Mouse (Mus musculus) neural tube, embryonic 14.5 days (tissue): Measurements from ENCODE around the gene Susd2. TPM values are rescaled to one million over a fixed set of nuclear protein-coding genes. Genes with fewer than 3 reads are reported as not detected.
A peak's percentile ranks its signal among the peaks of the same experiment; 100 is the strongest.

Experiments used
- ATAC-seq: fragments of 200-750 bp; cut with Nextera tagmentation; 2 replicates; pipeline ENCODE4 v1.8.0; 2017; ENCODE audit warnings: low read depth, mild to moderate bottlenecking, moderate TSS enrichment, moderate library complexity
- H3K27ac ChIP-seq: fragments of 300-500 bp; sonication (generic); 2 replicates; pipeline ENCODE4 v1.5.1; 2014; ENCODE audit warnings: low read depth, mild to moderate bottlenecking, control low read depth, low read length, moderate library complexity, mixed read lengths
- H3K27me3 ChIP-seq: fragments of 300-500 bp; sonication (generic); 2 replicates; pipeline ENCODE4 v1.6.1; 2014; ENCODE audit warnings: low read length; ENCODE audit not compliant: control insufficient read depth, insufficient read depth
- H3K36me3 ChIP-seq: fragments of 300-500 bp; sonication (generic); 2 replicates; pipeline ENCODE4 v1.6.1; 2014; ENCODE audit warnings: low read length, mixed read lengths; ENCODE audit not compliant: control insufficient read depth, insufficient read depth
- H3K4me1 ChIP-seq: fragments of 300-500 bp; sonication (generic); 2 replicates; pipeline ENCODE4 v1.6.1; 2014; ENCODE audit warnings: low read length; ENCODE audit not compliant: control insufficient read depth, insufficient read depth
- H3K4me2 ChIP-seq: fragments of 300-500 bp; sonication (generic); 2 replicates; pipeline ENCODE4 v1.6.1; 2014; ENCODE audit warnings: mild to moderate bottlenecking, low read depth, low read length, control low read depth
- H3K4me3 ChIP-seq: fragments of 300-500 bp; sonication (generic); 2 replicates; pipeline ENCODE4 v1.5.1; 2014; ENCODE audit warnings: low read depth, low read length, control low read depth, mixed read lengths
- H3K9ac ChIP-seq: fragments of 300-500 bp; sonication (generic); replicated peaks from 2 replicates; pipeline ENCODE4 v1.6.1; 2014; ENCODE audit warnings: low read depth, mild to moderate bottlenecking, control low read depth, low read length, mixed read lengths
- H3K9me3 ChIP-seq: fragments of 300-500 bp; sonication (generic); 2 replicates; pipeline ENCODE4 v1.6.1; 2016; ENCODE audit warnings: low read length; ENCODE audit not compliant: control insufficient read depth
- WGBS: fragments of 180-500 bp; shearing (Covaris S2); extraction: QIAGEN DNeasy Blood & Tissue Kit; methylation state at CpG from one replicate; pipeline ENCODE4 v1.1.7; 2014; 5-methylcytosine and 5-hydroxymethylcytosine counted together
- polyA plus RNA-seq: library from polyadenylated mRNA; unstranded; fragments of >200 nt; fragmentation: Nextera tagmentation; extraction: Ambion mirVana; gene quantifications from 2 replicates; pipeline ENCODE4 v1.2.1, GENCODE M21; 2014

Susd2 gene
- polyA plus RNA-seq, 1 experiment from 2014 or later, result 9.8 TPM

DNA sequence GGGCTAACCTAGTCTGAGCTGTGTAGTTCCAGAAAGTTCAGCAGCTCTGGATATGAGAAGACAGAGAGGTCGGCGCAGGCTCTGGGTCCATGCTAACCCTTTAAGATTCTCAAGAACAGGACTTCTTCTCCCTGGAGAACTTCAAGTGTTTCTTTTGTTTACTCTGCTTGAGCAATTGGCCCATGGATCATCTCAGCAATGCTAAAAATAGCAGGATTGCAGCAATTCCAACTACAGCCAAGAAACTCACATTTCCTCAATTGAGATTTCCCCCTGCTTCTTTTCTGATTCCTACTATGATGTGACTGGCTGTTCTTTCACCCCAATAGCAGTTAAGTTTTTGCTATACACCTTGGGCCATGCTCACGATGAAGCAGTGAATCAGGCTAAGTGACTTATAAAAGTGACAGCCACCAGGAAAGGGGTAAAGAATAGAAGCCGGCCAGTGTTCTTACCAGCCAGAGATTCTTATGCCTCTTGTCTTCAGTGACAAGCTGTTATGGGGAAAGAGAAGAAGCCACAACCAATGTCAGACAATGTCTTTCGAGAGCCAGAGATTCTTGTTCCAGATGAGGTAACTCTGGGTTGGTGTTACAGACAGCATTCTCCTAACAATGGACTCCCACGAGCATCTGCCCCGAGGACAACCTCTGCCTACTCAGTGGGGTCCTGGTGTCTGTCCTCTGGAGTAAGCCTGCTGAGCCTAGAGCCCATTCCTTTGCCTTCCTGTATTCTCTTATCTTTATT is 33.2 kb upstream of the Susd2 start:
- H3K4me2 ChIP-seq, result no peak overlapping the region
- H3K9ac ChIP-seq, result no peak overlapping the region
- H3K27ac ChIP-seq, result no peak overlapping the region
- no peak overlapping the region for H3K4me3 ChIP-seq
- 83% methylated on average over 7 of the region's 7 CpGs for WGBS
- H3K36me3 ChIP-seq, result peaks cover 4% of the 10 kb centered on the region; the same call in 1 of the 2 replicates
- ATAC-seq, result no peak
- H3K9me3 ChIP-seq, result no peaks in the 10 kb centered on the region
- no peaks in the 10 kb centered on the region for H3K27me3 ChIP-seq
- H3K4me1 ChIP-seq, result no peaks in the 10 kb centered on the region

DNA sequence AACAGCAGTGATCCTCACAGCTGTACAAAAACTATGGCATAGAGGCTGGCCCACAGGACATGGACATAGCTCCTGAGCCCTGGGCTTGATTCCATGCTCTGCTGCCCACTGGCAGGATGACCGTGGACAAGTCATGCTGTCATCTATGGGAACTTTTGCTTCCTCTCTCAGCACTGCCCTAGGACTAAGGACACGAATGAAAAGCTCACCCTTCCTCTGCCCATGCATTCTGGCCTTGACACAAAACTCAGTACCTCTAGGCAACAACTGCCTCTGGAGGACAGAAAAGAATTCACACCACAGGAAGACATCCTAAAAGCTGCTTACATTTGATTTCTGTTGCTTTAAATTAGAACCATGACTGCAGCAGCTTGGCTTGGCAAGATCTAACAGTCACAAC is 32.5 kb upstream of the Susd2 start:
- peaks cover 4% of the 10 kb centered on the region; the same call in 1 of the 2 replicates for H3K36me3 ChIP-seq
- H3K9me3 ChIP-seq, result no peaks in the 10 kb centered on the region
- H3K4me1 ChIP-seq, result no peaks in the 10 kb centered on the region
- H3K9ac ChIP-seq, result no peak overlapping the region
- H3K4me2 ChIP-seq, result no peak overlapping the region
- no peak overlapping the region for H3K4me3 ChIP-seq
- ATAC-seq, result no peak
- H3K27ac ChIP-seq, result no peak overlapping the region
- no peaks in the 10 kb centered on the region for H3K27me3 ChIP-seq
- WGBS, result 88% methylated on average over 2 of the region's 2 CpGs

DNA sequence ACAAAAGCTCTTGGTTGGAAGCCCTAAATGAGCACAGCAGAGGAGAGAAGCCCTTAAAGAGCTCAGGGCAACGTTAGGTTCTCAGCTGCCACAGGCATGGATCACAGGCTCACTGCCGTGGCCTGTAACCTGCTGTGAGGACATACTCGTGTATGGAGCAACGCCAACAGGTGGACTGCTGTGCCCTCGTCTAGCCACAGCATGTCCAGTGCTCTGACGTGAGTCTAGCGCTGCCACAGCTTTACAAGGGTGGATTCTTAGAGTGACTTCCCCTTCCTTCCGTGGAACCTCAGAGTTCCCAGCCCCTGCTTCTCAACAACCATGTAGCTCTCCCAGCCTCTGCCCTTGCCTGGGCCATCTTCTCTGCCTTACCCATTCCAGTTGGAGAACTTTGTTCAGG is 31.8 kb upstream of the Susd2 start:
- Histone ChIP-seq H3K4me2 (no peak overlapping the region), H3K9ac (no peak overlapping the region), H3K4me3 (no peak overlapping the region), H3K27ac (no peak overlapping the region), H3K9me3 (no peaks in the 10 kb centered on the region), H3K27me3 (no peaks in the 10 kb centered on the region), H3K36me3 (peaks cover 4% of the 10 kb centered on the region; the same call in 1 of the 2 replicates), H3K4me1 (no peaks in the 10 kb centered on the region)
- ATAC-seq, result no peak
- 86% methylated on average over 8 of the region's 8 CpGs for WGBS

- H3K36me3 ChIP-seq, result peaks cover 5% of the 10 kb centered on the region; the same call in 1 of the 2 replicates
- no peak overlapping the region for H3K9ac ChIP-seq
- H3K4me2 ChIP-seq, result no peak overlapping the region
- WGBS, result 97% methylated on average over 1 of the region's 1 CpGs
- no peaks in the 10 kb centered on the region for H3K9me3 ChIP-seq
- H3K4me3 ChIP-seq, result no peak overlapping the region
- no peak overlapping the region for H3K27ac ChIP-seq
- no peak for ATAC-seq
- no peaks in the 10 kb centered on the region for H3K27me3 ChIP-seq
- peaks cover 16% of the 10 kb centered on the region; the same call in 1 of the 2 replicates for H3K4me1 ChIP-seq
Measured at GRCm38 (mm10) chr10:75669936-75670335, 26.1 kb upstream of the Susd2 start.

DNA sequence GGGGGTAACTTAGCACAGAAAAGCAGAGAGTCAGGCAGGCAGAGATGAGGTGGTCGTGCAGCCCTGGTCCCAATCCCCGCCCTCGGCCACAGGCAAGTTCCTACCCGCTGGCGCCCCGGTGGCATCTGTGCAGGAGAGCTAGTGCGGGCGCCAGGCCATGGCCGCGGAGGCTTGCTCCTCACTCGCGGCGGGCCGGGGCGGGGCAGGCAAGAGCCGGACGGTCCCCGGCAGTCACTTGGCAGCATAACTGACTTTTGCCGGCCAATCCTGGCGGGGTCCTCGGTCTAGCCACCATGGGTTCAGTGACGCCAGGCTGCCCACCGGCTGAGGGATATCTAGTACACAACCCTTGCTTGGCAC is 24.1 kb upstream of the Susd2 start:
- H3K36me3 ChIP-seq, result peaks cover 5% of the 10 kb centered on the region; the same call in 1 of the 2 replicates
- peaks cover 16% of the 10 kb centered on the region; the same call in 1 of the 2 replicates for H3K4me1 ChIP-seq
- no peaks in the 10 kb centered on the region for H3K27me3 ChIP-seq
- no peaks in the 10 kb centered on the region for H3K9me3 ChIP-seq
- under 1% methylated on average over 23 of the region's 23 CpGs for WGBS
- peak overlapping the region; percentile 54 for H3K9ac ChIP-seq
- peak overlapping the region; percentile 96 for H3K4me2 ChIP-seq
- peak; percentile 71 for ATAC-seq
- peak overlapping the region; percentile 44 for H3K4me3 ChIP-seq
- peak overlapping the region; percentile 62 for H3K27ac ChIP-seq

DNA sequence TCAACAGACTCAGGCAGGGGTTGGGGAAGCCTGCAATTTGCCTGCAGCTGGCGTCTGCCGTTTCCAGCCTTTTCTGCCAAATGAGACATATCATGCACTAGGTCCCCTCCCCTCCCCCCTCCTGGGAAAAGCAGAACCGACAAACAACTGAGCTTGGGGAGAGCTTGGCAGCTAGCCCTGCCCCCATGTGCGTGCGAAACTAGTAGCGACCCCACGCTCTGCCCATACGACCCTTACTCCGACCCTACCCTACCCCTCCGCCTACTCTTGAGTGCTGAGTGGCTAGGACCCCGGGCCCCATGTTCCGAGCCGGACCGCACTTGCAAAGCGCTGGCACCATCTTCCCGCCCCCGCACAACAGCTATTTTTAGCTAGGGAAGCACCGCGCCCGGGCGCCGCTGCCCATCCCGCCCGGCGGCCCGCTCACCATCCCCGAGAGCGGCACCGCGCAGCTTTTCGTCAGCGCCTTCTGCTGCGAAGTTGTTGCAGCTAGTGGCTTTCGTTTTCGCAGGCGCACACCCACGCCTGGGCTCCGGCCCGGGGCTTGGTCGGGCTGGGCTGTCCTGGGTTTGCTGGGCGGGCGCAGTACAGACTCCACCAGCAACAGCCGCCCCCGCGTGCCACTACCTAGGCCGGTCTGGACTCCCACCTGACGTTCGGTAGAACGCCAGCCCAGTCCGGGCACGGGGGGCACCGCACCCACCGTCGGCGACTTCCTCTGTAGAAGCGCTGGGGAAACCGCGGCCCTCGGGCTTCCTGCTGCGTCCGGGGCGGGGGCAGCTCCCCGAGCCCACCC is 23.5 kb upstream of the Susd2 start:
- Histone ChIP-seq H3K27me3 (no peaks in the 10 kb centered on the region), H3K4me3 (peak overlapping the region; percentile 44), H3K36me3 (peaks cover 5% of the 10 kb centered on the region; the same call in 1 of the 2 replicates), H3K4me2 (peak overlapping the region; percentile 96), H3K9me3 (no peaks in the 10 kb centered on the region), H3K4me1 (peaks cover 16% of the 10 kb centered on the region; the same call in 1 of the 2 replicates), H3K27ac (peak overlapping the region; percentile 62), H3K9ac (peak overlapping the region; percentile 54)
- peak; percentile 69 for ATAC-seq
- WGBS, result under 1% methylated on average over 56 of the region's 63 CpGs

- WGBS, result 28% methylated on average over 4 of the region's 4 CpGs
- Histone ChIP-seq H3K4me1 (peaks cover 16% of the 10 kb centered on the region; the same call in 1 of the 2 replicates), H3K27ac (peak overlapping the region; percentile 62; the same call in 1 of the 2 replicates), H3K27me3 (no peaks in the 10 kb centered on the region), H3K4me3 (peak overlapping the region; percentile 44), H3K4me2 (peak overlapping the region; percentile 96), H3K9ac (peak overlapping the region; percentile 54; the same call in 1 of the 2 replicates), H3K36me3 (peaks cover 5% of the 10 kb centered on the region), H3K9me3 (no peaks in the 10 kb centered on the region)
- no peak; the same call in 1 of the 2 replicates for ATAC-seq
Measured at GRCm38 (mm10) chr10:75666451-75667030, 22.7 kb upstream of the Susd2 start.

GRCm38 (mm10) chr10:75664673-75665270 is 21.0 kb upstream of the Susd2 start:
- Histone ChIP-seq H3K9me3 (no peaks in the 10 kb centered on the region), H3K4me3 (no peak overlapping the region), H3K27me3 (no peaks in the 10 kb centered on the region), H3K4me2 (no peak overlapping the region), H3K9ac (no peak overlapping the region), H3K4me1 (peaks cover 16% of the 10 kb centered on the region; the same call in 1 of the 2 replicates), H3K27ac (no peak overlapping the region), H3K36me3 (no peaks in the 10 kb centered on the region; the same call in 1 of the 2 replicates)
- WGBS, result 95% methylated on average over 6 of the region's 6 CpGs
- ATAC-seq, result no peak
